Mouse (Mus musculus): ENCODE measurements around the gene Adra2c.

The Adra2c gene

DNA sequence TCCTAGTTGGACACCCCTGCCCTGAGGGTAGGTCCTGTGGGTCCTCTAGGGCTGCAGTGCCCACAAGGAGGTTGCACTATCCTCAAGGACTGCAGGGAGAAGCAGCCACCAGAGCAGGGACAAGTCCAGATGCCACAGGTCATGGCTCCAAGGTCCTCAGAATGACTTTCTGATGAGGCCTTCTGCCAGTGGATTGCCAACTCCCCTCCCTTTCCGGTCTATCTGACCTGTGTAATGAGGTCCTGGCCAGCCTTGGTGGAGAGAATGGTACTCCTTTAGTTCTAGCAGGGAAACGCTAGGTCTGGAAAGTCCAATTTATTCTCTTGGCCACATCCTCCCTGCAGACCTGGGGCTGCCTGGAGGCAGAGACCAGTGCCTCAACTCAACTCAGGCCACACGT is at the start of gene Adra2c:
TSS of gene Adra2c (plus strand) at position 301 of the 400 bp plus-strand sequence.
- no peak for DNase-seq

DNA sequence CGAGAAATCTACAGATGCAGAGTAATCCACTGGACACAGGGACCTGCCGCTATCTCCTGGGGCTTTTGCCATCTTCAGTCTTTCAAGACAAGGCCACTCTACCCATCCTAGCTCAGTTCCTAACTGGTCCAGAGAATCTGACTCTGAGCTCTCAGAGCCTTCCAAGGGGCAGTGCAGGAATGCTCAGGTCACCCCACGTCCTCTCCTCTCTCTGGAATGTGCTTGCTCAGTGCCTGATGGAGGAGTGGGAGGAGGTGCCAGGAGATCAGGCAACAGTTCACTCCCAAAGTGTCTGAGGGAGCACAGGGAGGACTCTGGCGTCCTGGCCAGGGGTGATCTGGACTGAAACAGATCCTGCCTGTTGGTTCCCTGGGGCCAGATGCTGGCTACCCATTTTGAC is 45.0 kb upstream of the Adra2c start:
- DNase-seq = no peak

DNA sequence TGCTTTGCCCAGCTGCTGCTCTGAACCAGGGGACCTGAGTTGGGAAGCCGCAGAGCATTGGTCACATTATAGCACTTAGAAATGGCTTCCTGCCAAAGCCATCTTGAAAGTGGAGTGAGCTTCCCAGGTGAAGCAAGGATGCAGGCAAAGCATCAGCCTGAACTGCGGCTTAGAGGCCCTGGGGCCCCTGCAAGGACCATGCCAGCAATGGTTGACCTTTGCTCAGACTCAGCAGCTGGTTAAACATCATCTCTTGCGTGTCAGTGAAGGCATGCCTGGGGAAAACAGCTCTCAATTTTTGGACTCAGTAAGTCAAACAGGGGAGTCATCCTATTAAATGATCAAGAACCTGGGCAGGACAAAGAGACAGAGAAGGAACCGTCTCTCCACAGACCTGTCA is 40.4 kb upstream of the Adra2c start:
- DNase-seq = no peak

DNA sequence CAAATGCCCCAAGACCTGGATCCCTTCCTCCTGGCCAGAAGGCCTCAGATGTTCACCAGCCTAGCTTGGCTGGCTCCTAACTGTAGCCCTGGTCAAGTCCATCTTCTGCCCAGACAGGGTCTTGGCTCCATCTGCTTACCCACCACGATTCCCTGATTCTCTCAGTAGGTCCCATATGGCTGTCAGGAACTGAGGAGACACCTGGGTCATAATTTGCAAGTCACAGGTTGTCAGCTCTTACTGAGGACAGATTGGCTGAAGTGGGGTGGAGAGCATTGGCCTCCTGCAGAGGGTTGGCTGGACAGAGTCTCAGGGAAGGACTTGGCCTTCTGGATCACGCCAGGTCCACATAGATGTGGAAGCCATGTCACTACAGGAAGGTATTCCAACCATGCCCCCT is 39.5 kb upstream of the Adra2c start:
- DNase-seq = no peak

DNA sequence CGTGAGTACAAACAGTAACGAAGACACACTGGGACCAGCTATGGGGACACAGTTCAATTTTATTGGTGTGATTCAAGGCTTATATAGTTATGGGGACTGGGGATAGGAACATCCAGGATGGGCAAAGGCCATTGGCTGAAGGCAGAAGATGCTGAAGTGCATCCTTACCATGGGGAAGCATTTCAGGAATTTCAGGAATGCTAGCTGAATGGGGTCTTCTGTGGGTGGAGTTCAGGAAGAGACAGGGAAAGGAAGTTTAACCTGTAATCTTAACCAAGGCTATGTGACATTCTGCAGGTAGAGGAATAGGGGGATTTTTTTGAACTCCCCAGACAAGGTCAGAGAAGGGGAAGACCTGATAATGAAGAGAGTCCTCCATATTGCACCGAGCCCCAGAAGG is 36.6 kb upstream of the Adra2c start:
- DNase-seq = no peak

DNA sequence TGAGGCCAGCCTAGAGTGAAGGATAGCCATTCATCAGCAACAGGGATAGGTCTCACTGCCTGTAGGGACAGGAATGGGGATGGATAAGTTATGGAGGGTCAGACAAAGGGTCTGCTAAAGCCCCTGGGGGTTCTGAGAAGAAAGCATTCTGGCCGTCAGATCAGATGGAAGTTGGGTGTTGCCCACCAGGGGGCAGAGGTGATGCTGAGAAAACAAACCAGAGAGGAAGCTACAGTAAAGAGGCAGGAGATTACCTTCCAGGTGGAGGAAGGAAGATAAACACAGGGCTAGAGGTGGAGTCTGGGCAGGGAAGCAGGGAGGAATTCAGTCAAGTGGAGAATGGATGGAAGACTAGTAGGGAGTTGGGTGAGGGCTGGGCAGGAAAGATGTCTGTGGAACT is 33.9 kb upstream of the Adra2c start:
- peak; percentile 2 for DNase-seq

DNA sequence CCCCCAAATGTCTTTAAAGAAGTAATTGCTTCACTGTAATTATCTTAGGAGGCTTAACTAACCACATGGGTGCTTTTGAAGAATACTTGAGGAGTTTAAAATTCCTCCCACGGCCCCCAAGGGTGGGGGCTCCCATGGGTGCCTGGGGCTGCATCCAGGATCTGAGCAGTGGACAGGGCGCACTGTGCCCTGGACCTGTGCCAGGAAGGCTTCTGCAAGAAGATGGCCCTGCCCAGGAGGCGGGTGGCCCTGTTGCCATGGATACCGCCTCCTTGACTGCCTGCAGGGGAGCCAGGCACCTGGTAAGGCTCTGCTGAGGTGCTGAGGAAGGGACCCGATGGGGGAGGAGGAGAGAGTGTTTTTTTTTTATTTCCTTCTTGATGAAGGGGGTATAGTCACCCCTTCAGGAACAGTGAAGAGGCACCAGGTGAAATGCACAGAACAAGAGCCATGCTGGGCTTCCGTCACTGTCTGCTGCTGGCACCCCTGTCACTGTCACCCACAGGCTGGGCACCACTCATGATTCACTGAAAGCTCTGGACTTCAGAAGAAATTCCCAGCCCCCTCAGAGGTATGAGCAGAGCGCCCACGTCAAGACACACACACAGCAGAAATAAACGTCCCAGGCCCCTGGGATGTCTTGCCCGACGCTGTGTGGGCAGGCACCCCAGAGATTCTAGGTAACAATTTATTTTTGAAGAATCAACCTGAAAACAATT is 32.4 kb upstream of the Adra2c start:
- peak; percentile 4 for DNase-seq

DNA sequence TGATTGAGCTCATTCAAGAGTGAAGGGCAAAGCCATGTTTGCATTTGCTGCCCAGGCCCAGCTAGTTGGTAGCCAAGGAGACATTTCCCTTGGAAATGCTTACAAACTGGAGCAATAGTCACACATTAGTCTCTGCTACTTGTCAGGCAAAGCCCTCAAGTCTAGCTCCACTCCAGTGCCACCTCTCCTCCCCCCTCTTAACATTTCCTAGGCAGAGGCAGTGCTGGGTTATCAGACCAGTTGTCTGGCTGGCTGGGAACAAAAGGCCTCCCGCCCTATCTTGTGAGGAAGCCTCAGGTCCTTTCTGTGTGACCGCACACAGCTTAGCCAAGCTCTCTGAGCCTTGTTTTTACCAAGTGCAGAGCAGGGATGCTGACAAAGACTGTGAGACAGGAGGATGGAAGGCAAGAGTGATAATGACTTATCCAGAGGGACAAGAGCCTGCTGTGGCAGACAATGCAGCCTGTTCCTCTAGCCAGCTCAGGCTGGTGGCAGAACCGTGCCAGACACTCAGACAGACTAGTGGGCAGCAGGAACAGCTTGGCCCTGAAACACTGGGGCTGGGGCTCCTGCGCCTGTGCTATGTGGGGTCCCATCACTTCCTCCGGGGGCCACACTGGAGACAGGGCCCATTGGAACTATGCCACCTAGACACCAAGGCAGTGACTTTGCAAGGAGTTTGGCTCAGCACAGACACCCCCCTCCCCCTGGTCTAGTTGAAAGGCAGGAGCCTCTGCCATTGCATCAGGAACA is 23.0 kb upstream of the Adra2c start:
- no peak for DNase-seq

DNA sequence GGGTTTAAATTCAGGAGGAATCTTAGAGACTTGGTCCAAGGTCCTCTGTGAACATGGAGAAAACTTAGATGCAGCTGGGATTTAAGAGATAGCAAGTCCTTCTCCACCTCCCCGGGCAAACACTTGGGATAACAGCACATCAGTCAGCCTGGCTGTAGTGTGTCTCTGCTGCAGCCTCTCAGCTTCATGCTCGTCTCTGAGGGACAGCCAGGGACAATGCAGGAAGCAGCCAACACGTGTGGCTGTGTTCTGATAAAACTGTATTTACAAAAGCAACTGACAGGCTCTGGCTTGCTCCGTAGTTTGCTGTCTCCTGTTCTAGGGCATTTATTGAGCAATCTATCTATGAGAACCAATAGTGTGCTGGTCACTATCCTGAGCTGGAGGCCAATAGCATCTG is 14.4 kb upstream of the Adra2c start:
- DNase-seq = no peak

DNA sequence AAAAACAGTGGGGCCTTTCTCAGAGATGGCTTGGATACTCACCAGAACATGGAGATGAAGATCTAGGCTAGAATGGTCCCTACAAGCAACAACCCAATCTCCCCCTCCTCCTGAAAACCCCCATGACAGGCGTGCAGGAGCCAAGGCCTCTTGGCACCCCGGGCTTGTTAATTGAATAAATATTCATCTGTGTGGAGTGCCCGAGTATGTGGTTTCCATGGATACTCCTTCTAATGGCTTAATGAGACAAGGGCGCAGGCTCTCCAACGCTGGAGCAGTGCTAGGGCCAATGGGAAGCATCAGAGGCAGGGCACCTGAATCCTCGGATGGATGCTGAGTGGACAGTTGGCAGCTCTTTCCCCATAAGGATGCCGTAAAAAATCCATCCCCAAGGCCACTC is 10.6 kb upstream of the Adra2c start:
- DNase-seq = no peak

DNA sequence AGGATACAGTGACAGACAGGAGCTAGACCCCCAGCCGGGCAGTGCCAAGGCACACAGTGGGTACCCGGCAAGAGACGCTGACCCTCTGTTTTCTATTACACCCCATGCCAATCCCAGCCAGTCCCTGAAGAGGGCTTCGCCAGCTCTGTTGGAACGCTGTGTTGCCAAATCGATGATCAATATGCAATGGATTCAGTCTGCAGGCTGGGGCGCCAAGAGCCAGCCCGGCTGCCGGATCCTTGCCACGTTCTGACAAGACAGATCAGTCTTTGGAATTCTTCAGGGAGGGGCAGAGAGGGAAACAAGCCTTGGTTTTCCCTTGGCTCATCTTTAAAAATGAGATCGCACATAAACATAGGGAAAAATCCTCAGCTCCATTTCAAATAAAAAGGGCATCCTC is 2.8 kb upstream of the Adra2c start:
- DNase-seq = no peak

DNA sequence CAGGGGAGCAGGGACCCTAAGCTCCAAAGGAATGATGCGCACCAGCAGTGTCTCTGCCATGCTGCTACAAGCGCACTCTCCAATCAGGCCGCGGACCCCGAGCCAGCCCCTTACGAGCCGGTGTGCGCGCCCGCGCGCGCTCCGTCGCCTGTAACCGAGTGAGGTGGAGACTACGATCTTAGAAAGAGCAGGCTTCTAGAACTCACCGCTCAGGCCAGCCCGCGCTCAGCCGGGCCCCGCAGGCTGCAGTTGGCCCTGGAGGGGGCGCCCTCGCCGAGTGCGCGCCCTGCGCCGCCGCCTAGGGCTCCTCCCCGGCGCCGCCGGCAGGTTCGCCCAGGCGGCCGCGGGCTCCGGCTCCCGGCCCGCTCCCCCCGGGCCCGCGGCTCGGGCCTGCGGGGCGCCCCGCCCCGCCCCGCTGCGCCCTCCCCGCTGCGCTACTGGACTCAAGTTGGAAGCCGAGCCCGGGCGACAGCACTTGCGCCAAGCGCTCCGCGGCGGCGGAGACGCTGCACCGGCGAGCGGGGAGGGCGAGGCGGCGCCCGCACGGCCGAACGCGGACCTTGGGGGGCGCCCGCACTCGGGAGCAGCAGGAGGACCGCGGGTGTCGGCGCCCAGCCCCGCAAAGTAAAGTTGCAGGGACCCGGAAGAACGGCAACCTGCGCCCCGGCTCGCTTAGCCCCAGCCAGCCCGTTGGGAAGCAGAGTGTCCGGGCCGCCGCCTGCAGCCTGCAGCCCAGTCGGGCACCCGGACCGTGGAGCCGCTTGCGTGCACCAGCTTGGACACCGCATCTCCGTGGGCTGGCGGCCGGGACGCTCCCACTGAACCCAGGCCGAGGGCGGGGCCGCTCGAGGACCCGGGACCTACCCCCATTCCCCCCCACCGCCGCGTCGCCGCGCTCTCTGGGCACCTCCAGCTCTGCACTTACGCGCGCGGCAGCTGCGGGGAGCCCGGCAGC is 899 bp downstream of the Adra2c start:
- no peak for DNase-seq

DNA sequence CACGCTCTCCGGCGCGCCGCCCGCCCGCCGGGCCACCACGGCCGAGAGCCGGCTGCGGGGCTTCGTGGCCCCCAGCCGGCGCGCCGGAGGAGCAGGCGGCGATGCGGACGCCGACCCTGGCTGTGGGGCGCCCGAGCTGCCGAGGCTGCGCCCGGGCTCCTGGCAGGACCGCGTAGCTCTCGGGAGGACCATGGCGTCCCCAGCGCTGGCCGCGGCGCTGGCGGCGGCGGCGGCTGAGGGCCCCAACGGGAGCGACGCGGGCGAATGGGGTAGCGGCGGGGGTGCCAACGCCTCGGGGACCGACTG is 1.5 kb downstream of the Adra2c start:
- DNase-seq = no peak

DNA sequence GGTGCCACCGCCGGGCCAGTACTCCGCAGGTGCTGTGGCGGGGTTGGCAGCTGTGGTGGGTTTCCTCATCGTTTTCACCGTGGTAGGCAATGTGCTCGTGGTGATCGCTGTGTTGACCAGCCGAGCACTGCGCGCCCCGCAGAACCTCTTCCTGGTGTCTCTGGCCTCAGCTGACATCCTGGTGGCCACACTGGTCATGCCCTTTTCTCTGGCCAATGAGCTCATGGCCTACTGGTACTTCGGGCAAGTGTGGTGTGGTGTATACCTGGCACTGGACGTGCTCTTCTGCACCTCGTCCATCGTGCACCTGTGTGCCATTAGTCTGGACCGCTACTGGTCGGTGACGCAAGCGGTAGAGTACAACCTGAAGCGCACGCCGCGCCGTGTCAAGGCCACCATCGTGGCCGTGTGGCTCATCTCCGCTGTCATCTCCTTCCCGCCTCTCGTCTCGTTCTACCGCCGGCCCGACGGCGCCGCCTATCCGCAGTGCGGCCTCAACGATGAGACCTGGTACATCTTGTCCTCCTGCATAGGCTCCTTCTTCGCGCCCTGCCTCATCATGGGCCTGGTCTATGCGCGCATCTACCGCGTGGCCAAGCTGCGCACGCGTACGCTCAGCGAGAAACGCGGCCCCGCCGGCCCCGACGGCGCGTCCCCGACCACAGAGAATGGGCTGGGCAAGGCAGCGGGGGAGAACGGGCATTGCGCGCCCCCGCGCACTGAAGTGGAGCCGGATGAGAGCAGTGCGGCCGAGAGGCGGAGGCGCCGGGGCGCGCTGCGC is 2.1 kb downstream of the Adra2c start:
- no peak for DNase-seq

DNA sequence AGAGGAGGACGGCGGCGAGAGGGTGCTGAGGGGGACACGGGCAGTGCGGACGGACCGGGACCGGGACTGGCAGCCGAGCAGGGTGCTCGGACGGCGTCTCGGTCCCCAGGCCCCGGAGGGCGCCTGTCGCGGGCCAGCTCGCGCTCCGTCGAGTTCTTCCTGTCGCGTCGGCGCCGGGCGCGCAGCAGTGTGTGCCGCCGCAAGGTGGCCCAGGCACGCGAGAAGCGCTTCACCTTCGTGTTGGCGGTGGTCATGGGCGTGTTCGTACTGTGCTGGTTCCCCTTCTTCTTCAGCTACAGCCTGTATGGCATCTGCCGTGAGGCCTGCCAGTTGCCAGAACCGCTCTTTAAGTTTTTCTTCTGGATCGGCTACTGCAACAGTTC is 2.7 kb downstream of the Adra2c start:
- no peak for DNase-seq

DNA sequence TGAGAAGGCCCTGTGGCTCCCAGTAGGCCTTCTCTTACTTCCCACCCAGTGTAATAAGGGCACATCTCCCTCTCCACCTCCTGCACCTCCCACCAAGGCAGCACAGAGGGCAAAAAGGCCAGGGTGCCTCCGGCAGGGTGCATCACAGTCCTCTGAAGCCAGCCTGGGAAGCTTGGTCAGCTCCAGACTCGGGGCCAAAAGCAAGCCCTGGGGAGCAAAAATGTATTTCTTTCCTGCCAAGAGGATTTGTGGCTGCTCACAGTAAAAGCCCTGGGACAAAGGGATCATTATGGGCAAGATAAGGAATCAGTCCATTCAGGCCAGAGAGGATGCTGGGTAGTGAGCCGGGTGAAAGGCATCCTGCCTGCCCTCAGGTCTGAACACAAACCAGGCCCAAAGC is 7.2 kb downstream of the Adra2c start:
- no peak for DNase-seq

DNA sequence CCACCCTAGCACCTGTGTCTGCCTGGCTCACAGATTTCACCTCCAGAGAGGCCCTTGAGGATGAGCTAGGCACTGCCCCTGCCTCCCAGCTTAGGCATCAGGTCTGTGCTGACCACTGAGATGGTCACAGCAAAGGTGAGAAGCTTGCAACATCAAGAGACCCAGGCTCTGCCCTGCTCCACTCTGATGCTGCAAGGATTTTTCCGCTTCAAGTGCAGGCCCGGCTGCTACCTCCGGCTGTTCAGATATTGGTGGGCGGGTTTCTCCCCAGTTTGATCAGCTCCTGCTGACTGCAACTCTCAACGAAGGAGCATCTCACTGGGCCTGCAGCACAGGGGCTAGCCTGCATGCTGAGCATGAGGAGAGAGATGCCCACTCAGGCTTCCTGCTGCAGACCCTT is 8.1 kb downstream of the Adra2c start:
- no peak for DNase-seq

DNA sequence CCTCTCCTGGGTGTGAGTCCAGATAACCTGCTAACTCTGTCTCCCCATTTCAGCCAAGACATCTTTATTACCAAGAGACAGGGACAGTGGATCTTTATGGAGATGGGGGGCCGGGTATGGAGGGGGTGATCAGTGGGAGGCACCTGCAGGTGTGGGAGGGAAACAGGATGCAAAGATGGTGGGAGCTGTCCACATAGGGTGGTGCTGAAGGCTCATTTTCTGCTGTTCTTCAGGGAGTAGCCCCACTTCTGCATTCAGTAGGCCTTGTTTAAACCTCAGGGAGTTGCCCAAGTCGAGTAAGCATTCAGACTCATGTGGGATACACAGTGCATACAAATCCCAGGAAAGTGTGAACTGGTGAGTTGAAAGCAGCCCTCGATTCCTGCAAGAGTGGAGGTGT is 21.5 kb downstream of the Adra2c start:
- DNase-seq = peak; percentile 29

DNA sequence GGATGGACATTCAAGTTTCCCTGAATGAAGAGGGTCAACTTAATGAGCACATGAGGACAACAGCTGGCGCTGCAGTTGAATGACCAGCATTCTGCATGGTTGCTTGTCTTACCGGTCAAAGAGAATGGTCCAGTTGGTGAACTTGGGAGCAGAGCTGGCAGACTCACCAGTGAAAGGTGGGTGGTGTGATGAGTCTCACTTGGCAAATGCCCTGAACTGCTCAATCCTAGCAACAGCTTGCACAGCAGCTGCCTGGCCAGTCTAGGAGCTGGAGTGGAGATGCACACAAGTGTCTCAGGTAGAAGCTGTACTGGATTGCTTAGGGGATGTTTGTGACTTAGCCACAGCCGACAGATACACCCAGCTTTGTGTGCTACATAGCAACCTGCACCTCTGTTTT is 26.1 kb downstream of the Adra2c start:
- no peak for DNase-seq

DNA sequence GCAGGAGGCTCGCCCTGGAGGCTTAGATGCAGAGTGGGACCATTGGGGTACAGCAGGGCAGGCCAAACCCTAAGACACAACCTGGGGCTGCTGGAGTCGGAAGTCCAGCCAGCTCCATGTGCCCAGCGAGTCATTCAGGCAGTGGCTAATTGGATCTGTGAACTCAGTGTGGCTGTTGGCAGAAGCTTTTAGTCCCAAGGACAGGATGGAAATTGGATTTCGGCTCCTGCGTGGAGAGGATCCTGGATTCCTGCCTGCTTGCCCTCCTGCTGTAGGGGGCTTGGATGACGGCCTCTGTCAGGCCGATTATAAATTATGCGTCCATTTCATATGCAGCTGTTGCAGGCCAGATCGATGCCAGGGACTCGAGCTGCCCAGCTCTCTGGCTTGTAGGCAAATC is 27.2 kb downstream of the Adra2c start:
- no peak for DNase-seq

DNA sequence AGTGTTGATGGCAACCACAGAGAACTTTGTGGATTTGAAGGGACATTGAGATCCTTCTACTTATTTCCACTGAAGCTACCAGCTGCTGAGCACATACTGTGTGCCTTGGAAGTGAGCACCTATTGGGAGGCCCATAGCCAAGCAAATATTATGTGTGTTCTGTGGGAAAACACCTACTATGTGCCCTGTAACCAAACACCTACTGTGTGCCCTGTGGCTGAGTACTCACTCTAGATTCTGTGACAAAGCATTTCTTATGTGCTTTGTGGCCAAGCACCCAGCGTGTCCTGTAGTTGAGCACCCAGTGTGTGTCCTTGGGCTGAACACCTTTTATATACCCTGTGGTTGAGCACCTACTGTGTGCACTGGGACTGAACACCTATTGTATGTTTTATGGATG is 28.6 kb downstream of the Adra2c start:
- no peak for DNase-seq

DNA sequence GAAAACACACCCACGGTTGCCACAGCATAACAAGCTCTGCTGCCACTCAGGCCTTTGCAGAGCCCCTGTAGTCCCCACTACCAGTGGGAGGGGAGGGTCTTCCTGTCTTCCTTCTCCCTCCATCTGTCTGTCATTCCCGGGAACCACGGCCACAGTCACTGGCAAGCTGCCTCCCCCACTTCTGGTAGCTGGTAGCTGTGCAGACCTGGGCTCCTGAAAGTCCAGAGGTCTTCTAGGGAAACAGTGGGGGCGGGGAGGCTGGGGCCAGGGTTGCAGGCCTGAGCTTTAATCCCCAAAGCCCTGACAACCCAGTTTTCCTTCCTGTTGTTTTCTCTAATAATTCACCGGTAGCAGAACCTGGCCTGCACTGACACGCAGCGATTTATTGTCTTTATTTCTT is 31.7 kb downstream of the Adra2c start:
- no peak for DNase-seq

DNA sequence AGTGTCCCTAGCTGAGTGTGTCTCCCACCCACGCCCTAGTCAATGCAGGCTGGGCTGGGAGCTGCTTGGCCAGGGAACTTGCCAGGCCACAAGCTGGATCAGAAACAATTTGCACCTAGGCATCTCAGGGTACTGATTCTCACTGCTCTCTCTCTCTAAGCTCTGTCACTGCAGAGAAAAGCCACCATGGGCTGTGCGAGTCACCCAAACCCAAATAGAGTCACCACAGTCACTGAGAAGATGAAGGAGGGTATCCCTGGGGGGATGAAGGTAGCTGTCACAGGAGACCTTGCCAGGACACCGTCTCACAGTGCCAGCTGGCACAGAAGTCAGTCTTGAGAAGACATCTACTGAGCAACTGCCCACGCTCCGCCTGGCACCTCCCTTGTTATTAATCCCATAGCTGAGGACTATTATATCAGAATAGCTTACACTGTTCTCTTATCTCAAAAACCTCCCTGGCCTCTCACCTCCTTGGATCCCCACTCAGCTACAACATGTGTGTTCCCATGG is 33.7 kb downstream of the Adra2c start:
- DNase-seq = no peak
